Mouse (Mus musculus) erythroblast, embryonic 14.5 days (primary cell): Measurements from ENCODE around the gene Btbd9. TPM values are rescaled to one million over a fixed set of nuclear protein-coding genes. Genes with fewer than 3 reads are reported as not detected.

Experiments used
- H3K27me3 ChIP-seq: 2 replicates; pipeline ENCODE4 v1.6.1; 2012; ENCODE audit warnings: inconsistent platforms; ENCODE audit not compliant: control insufficient read depth
- H3K36me3 ChIP-seq: 2 replicates; pipeline ENCODE4 v1.6.1; 2012; ENCODE audit warnings: mild to moderate bottlenecking, inconsistent platforms; ENCODE audit not compliant: control insufficient read depth
- H3K4me1 ChIP-seq: 2 replicates; pipeline ENCODE4 v1.6.1; 2012; ENCODE audit warnings: inconsistent platforms; ENCODE audit not compliant: control insufficient read depth
- H3K4me3 ChIP-seq: replicated peaks from 2 replicates; pipeline ENCODE3; 2012; ENCODE audit warnings: moderate library complexity, mild to moderate bottlenecking, inconsistent platforms
- H3K9me3 ChIP-seq: 2 replicates; pipeline ENCODE4 v1.6.1; 2012; ENCODE audit warnings: low read length, inconsistent platforms, mixed read lengths; ENCODE audit not compliant: control insufficient read depth
- GATA1 ChIP-seq: IDR thresholded peaks from 2 replicates; pipeline ENCODE4 v1.6.1; 2012; ENCODE audit warnings: low read length, inconsistent platforms, mixed read lengths
- TAL1 ChIP-seq: IDR thresholded peaks from 3 replicates; pipeline ENCODE4 v1.6.1; 2012; ENCODE audit warnings: low read length, inconsistent platforms, mixed read lengths
- polyA plus RNA-seq: library from polyadenylated mRNA; stranded (reverse); fragments of >175 nt; gene quantifications from 2 replicates; pipeline ENCODE4 v1.2.3, GENCODE M21; 2012

Gene Btbd9
- polyA plus RNA-seq, 1 experiment = 0.26 TPM

GRCm38 (mm10) chr17:30497525-30498375 lies 78.5 kb downstream of the Btbd9 start:
- H3K4me1 ChIP-seq = no peaks in the 10 kb centered on the region
- H3K4me3 ChIP-seq = no peak overlapping the region
- no peaks in the 10 kb centered on the region for H3K27me3 ChIP-seq
- TF ChIP-seq TAL1 (no peak), GATA1 (no peak)
- no peaks in the 10 kb centered on the region for H3K36me3 ChIP-seq
- no peaks in the 10 kb centered on the region for H3K9me3 ChIP-seq

GRCm38 (mm10) chr17:30495567-30495966 lies 80.7 kb downstream of the Btbd9 start:
- Histone ChIP-seq H3K27me3 (no peaks in the 10 kb centered on the region), H3K4me3 (no peak overlapping the region), H3K4me1 (no peaks in the 10 kb centered on the region), H3K36me3 (no peaks in the 10 kb centered on the region), H3K9me3 (no peaks in the 10 kb centered on the region)
- TF ChIP-seq TAL1 (no peak), GATA1 (no peak)

- TF ChIP-seq TAL1 (no peak), GATA1 (no peak)
- no peaks in the 10 kb centered on the region for H3K27me3 ChIP-seq
- H3K4me1 ChIP-seq = no peaks in the 10 kb centered on the region
- no peak overlapping the region for H3K4me3 ChIP-seq
- H3K36me3 ChIP-seq = no peaks in the 10 kb centered on the region
- no peaks in the 10 kb centered on the region for H3K9me3 ChIP-seq
Observed at GRCm38 (mm10) chr17:30495154-30495553, 81.1 kb downstream of the Btbd9 start.

- Histone ChIP-seq H3K4me3 (no peak overlapping the region), H3K36me3 (no peaks in the 10 kb centered on the region), H3K4me1 (no peaks in the 10 kb centered on the region), H3K9me3 (no peaks in the 10 kb centered on the region), H3K27me3 (no peaks in the 10 kb centered on the region)
- TF ChIP-seq GATA1 = no peak
- TF ChIP-seq TAL1 = no peak
Observed at GRCm38 (mm10) chr17:30493481-30493880, 82.8 kb downstream of the Btbd9 start.

- no peak for TF ChIP-seq TAL1
- TF ChIP-seq GATA1 = no peak
- Histone ChIP-seq H3K4me3 (no peak overlapping the region), H3K36me3 (no peaks in the 10 kb centered on the region), H3K27me3 (no peaks in the 10 kb centered on the region), H3K9me3 (no peaks in the 10 kb centered on the region), H3K4me1 (no peaks in the 10 kb centered on the region)
Observed at GRCm38 (mm10) chr17:30492191-30492590, 84.1 kb downstream of the Btbd9 start.

- no peaks in the 10 kb centered on the region for H3K27me3 ChIP-seq
- H3K36me3 ChIP-seq = no peaks in the 10 kb centered on the region
- no peak for TF ChIP-seq TAL1
- TF ChIP-seq GATA1 = no peak
- H3K4me3 ChIP-seq = no peak overlapping the region
- H3K9me3 ChIP-seq = no peaks in the 10 kb centered on the region
- H3K4me1 ChIP-seq = no peaks in the 10 kb centered on the region
Observed at GRCm38 (mm10) chr17:30491601-30492000, 84.7 kb downstream of the Btbd9 start.

GRCm38 (mm10) chr17:30490601-30491000 lies 85.7 kb downstream of the Btbd9 start:
- Histone ChIP-seq H3K27me3 (no peaks in the 10 kb centered on the region), H3K4me3 (no peak overlapping the region), H3K4me1 (no peaks in the 10 kb centered on the region), H3K9me3 (no peaks in the 10 kb centered on the region), H3K36me3 (no peaks in the 10 kb centered on the region)
- TF ChIP-seq TAL1 (no peak), GATA1 (no peak)

GRCm38 (mm10) chr17:30490086-30490485 lies 86.2 kb downstream of the Btbd9 start:
- Histone ChIP-seq H3K4me1 (no peaks in the 10 kb centered on the region), H3K9me3 (no peaks in the 10 kb centered on the region), H3K36me3 (no peaks in the 10 kb centered on the region), H3K27me3 (no peaks in the 10 kb centered on the region), H3K4me3 (no peak overlapping the region)
- TF ChIP-seq TAL1 (no peak), GATA1 (no peak)

GRCm38 (mm10) chr17:30489629-30490028 lies 86.7 kb downstream of the Btbd9 start:
- Histone ChIP-seq H3K9me3 (no peaks in the 10 kb centered on the region), H3K4me1 (no peaks in the 10 kb centered on the region), H3K27me3 (no peaks in the 10 kb centered on the region), H3K4me3 (no peak overlapping the region), H3K36me3 (no peaks in the 10 kb centered on the region)
- no peak for TF ChIP-seq TAL1
- no peak for TF ChIP-seq GATA1
